Mouse (Mus musculus) brain, embryonic 14.5 days (tissue): ENCODE measurements around the gene Barx2.

ENCODE experiments used
- CTCF ChIP-seq: fragments of 200-500 bp; IDR thresholded peaks from 2 replicates; pipeline ENCODE4 v1.5.1; 2012; ENCODE audit warnings: inconsistent platforms, mild to moderate bottlenecking, moderate library complexity, borderline replicate concordance; ENCODE audit not compliant: insufficient read depth, insufficient read length; ENCODE audit errors: extremely low read depth
- POLR2A ChIP-seq: fragments of 200-500 bp; IDR thresholded peaks from 2 replicates; pipeline ENCODE4 v1.6.1; 2012; ENCODE audit warnings: mild to moderate bottlenecking, inconsistent platforms, borderline replicate concordance; ENCODE audit not compliant: poor library complexity, insufficient read depth, insufficient read length, severe bottlenecking; ENCODE audit errors: extremely low read depth

DNA sequence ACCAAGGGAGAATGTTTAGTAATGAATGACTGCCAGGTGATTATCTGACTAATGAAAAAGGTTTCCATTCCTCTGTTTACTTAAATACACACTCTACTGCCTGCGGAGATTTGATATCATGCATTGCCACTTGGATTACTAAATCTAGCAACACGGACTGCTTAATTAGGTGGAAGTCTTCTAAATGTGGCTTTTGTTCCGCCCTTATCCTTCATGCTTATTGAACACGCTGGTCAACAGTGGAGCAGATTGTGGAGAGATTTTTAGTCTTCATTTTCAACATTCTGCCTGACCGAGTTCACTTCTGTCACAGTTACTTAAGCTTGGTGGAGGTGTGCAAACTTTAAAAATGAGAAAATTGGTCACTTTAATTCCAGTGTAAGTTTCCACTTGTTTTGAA, 3.0 kb downstream of the Barx2 start:
- TF ChIP-seq CTCF, result no peak
- TF ChIP-seq POLR2A, result no peak
